Mouse (Mus musculus) gastrocnemius, postnatal 25 days (tissue): ENCODE measurements at regions not wholly inside any gene's neighbourhood (a gene's known extent, or its start where the extent isn't known, plus 50 kb on each side); places are given as distances from the start of the nearest gene placed in this dataset.
"Not testable (repeated sequence)": the region's sequence is repeated elsewhere in the genome, so short reads cannot be mapped to it uniquely, and the experiment has no call there.

Source experiments
- DNase-seq: peaks from one replicate; pipeline ENCODE4 v3.0.0; 2022

DNA sequence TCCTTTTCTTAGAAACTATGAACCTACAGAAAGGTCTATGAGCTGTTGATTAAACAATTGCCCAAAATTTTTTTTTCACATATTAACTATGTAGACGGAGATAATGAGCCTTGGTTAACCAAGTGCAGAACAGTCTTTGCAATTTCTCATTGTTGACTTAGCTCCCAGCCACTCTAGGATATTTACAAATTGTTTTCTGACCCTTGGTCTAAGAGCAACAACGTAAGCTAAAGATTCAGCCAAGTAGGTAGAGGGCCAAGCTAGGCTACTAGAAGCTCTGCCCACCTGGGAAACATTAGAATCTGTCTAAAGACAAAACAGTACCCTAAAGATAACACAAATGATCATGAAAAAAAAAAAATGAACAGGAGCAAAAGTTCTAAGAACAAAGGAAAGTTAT lies 67.5 kb upstream of the Map9 start:
- no peak for DNase-seq

DNA sequence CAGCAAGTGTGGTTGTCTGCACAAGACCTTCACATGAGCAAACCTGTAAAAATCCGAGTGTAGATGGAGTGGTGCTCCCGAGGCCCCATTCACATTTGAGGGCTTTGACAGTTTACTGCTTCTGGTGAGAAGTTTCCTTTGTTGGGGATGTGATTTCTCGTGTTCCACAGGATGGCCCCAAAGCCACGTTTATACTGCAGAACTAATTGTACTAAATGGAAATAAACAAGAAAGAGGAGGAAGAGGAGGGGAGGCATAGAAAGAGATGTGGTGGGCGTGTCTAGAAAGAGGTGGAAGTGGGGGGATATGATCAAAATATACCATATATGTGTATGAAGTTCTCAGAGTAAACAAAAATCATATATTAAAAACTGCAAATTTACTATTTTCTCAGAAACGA lies 68.8 kb upstream of the Map9 start:
- DNase-seq: no peak

DNA sequence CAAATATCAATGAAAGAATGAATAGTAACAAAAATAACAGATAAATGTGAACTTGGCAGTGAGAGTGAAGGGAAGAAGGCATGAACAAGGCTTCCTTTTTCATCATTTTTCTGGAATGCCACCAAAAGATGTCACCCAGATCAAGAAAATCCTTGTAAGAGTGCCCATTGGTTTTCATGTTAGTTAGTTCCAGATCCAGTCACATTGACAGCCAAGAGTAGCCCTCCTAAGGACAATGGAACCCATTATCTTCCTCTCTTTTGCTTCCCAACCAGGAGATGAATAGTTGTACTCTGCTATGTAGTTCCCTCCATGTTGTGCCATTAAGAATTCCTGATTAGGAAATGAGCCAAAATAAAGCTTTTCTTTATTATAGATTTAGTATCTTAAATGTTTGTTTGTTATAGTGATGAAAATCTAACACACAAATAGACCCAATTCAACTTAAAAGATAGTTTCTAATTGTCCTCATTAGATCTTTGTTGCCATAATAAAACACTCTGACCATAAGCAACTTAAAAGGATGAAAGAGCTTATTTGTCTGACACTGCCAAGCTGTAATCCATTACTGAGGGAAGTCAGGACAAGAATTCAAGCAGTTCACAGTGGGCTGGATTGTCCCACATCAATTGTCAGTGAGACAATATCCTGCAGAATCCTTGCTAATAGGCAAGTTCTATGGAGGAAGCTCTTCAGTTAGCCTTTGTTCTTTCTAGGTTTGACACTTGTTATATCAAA lies 80.7 kb upstream of the Map9 start:
- DNase-seq: no peak

DNA sequence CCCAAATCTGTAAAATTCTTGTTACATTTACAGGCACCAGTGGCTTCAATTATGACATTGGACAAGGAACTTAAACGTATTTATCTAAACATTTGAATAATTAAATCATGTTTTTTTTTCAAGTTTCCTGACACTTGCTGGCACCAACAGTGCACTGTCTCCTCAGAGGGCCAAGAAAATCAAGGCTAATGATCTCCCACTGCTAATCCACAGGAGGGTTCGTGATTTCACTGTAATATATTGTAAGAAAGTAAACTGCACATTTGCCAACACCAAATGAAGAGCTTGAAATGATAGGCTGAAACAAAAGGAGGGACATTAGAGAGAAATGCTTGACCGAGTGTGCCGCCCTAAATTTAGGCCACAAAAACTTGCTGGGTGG lies 82.0 kb upstream of the Map9 start:
- no peak for DNase-seq

DNA sequence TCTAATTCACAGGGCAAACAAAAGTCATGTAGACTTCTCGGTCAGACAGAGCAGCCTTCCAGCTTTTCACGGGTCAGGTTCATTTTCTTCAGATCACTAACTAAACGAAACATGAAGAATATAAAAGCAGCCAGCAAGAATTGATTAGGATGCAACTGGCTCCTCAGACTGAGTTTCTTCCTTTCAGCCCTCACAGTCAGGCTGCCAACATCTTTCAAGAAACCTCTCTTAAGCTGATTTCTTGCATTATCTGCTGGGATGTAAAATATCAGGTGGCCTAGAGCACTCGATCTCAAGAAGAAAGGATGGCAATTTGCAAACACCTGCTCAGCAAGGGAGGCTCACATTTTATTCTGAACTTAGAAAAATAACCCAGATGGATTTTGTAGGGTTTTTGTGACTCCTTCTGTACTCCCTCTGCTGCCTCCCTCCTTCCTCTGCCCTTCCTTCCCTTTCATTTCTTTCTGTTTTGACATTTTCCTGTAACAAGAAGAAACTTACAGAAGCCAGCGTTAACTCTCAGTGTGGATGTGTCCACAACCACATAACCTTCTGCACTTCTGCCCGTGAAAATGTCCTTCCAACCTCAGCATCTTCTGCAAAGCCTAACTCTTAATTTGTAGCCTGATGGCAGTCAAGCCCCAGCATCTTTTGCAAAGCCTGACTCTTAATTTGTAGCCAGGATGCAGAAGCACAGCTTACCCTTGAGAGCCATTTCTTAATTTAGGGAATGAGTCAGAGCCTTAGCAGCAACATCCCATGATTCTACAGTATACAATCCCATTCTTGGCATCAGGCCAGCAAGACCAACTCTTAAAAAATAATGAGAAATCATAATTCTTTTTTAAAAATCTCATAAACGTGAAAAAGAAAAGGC lies 82.7 kb upstream of the Map9 start:
- peak; percentile 8 for DNase-seq

DNA sequence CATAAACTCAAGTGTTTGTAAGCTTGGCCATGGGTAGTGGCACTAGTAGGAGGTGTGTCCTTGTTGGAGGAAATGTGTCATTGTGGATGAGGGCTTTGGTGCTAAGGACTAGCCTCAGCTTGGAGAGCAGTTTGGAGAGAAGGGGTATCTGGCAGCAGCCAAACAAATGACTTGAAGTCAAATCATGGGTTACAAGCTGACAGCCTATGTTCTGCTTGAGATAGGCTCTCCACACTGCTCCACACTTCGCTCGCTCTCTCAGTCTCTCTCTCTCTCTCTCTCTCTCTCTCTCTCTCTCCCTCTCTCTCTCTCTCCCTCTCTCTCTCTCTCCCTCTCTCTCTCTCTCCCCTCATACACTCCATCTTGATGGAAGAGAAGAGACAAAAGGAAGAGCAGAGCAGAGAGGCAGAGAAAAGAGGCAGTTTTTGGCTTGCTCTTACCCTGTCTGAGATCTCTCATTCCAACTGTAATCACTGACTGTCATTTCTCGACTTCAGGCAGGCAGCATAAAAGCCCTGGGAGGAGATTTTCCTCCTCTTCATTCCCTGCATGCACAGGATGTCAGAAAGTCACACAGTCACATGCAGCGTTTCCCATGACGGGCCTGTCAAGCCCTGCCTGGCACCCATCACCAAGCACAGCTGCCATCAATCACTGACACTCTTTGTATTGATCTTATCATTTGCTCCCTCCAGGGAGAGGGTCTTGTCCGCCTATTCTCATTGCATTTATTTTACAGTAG lies 83.5 kb upstream of the Map9 start:
- no peak for DNase-seq

DNA sequence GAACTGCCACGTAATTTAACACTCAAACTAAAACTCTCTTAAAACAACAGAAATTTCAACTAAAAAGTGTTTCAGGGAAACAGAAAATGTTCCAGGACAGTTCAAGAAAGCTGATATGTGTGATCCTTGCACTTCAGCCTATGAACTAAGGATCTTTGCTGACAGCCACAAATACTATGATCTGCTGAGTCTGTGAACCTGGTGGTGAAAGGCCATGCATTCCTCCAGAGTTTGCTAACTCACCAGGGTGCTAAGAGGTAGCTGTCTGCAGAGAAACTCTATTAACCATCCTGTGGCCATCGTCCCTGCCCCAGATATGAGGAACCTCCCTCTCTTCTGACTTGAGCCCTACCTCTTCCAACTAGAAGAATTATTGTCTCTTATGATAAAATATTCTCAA lies 84.3 kb upstream of the Map9 start:
- not testable (repeated sequence) for DNase-seq

DNA sequence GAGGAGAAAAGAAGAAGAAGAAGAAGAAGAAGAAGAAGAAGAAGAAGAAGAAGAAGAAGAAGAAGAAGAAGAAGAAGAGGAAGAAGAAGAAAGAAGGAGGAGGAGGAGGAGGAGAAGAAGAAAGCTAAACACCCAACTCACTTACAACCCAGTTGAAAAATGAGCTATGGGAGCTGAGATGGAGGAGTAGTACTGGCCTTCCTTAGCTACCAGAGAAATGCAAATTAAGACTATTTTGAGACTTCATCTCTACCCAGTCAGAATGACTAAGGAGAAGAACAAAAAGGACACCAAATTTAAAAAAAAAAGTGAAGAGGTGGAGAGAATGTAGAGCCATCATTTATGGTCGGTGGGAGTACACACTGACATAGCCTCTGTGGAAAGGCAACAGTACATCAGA lies 85.9 kb upstream of the Map9 start:
- DNase-seq: no peak

DNA sequence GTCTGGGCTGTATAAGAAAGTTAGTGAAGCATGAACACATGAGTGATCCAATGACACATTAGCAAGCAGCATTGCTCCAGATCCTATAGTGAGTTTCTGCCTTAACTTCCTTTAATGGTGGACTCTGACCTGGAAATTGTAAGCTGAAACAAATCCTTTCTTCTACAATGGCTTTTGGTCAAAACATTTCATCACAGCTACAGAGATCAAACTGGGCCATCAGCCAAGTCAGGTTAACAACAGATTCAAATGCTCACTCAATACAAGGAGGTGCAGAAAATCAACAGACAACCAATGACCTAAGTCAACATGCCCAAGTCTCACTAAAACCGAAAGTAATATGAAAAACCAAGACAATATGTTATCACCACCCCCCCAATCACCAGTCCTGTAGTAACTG lies 91.9 kb upstream of the Map9 start:
- no peak for DNase-seq

DNA sequence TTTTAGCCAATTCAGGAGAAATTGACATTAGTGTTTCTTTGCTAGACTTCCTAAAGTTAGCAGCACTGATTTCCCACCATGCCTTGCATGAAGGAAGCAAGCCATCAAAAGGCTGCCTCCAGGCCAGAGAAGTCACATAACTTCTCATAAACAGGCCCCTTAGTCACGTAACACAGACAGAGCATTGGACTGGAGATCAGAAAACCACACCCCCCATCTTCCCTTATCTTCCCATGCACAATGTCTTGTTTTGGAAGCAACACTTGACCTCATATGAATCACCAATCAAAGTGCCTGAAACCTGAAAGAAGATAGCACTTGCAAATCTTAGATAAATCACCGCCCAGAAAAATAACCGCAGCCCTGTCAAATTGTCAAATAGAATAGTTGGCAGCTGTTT lies 95.9 kb upstream of the Map9 start:
- no peak for DNase-seq

DNA sequence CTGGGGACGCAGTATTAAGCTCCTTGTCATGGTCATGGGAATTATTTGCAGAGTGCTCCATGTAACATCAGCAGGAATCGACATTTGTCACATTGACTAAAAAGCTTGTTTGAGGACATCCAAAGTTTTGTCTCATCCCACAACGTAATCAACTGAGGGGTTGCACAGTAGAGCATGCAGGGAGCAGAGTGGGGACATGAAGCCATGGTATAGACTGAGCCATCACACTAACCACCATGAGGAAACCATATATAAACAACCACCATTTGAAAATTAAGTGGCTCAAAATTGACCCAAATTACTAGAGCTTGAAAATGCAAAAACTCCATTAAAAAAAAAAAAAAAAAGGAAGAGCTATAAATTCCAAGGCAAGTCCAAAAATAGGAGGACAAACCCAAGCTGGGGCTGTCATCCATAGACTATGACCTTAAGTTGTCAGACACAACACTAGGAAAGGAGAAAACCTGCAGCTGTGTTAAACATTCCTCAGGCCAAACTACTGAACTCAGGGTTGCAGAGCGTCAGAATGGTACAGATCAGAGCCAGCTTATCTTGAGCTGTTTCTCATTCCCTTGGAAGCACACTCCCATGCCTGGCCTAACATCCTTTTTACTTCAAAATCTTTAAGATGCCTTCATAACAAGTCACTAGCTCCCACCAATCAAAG lies 97.7 kb upstream of the Map9 start:
- DNase-seq: no peak

DNA sequence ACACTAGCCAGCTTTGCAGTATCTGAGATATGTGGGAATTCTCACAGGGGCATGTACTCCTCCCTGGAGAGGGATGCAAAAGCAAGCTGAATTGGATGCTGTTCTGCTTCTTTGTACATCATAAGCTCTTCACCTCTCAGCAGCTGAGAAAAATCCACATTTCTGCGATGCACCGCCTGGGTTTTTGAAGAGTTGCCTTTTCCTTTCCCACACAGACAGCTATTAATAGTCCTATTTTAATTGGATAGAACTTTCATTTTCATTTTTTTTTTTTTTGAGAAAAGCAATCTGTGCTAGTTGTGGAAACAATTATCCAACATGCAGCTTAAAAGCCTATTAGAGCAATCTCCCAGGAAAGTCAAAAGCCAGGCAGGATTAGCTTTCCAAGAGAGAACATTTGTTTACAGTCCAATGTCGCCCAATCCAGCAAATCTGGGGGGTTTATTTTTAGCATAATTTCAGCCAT lies 105.2 kb upstream of the Gucy1a1 start:
- DNase-seq: no peak

DNA sequence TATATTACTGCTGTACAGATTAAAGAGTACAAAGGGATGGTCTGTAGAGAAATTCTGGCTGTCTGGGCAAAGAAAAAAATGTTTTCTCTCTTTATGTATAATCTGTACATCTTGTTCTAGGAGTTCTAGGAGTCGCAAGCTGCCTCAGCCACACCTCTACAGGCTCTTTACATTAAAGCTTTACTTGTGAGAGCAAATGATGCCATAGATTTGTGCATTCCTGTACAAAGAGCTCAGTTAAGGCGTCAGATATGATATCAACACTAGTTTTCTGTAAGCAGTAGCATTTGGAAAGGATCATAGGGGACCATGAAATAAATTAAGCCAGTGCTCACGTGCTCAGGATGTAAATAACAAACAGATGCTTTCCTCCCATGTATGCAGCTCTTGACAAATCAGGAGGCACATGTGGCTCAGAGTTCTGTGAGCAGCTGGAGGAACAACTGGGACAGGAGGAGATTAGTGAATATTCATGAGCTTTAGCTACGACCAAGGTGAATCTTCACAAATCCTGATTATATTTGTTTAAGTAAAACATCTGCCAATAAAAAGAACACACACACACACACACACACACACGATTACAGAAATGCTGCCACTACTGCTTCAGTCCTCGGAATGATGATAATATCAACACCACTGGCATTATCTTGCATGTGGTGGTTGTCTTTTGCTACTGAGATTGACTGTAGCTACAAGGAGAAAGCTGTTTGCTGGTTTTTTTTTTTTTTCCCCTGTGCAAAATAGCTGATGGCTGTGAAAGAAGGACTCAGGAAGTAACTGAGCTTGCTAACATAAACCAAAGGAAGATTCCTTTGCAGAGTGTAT lies 104.6 kb upstream of the Gucy1a1 start:
- no peak for DNase-seq

DNA sequence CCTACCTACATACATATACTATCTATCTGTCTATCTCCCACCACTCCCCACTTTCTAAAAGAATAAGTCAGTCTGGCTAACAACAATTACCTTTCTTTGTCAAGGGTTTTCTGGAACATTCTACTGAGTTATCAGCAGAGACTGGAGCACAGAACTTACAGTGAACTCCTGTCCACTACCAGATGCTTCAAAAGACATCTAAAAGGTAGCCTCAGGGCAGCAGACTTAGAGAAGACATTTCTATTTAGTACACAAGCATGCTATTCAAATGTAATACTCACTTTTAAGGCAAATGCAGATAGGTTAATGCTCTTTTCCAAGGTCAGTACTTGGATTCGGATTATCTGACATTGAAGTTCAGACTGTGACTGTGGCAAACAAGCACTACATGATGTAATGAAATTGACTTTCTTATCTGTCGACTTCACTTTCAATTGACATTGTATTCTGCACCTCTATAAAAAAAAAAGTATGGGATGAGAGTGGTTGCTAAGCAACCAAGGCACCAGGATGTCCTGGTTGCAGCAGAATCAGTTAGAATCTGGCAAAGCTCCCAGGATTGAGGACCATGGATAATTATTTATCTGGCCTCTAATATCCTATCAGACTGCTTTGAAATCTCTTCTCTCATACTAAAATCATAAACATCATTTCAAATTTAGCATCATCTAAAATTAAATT lies 90.9 kb upstream of the Gucy1a1 start:
- no peak for DNase-seq

DNA sequence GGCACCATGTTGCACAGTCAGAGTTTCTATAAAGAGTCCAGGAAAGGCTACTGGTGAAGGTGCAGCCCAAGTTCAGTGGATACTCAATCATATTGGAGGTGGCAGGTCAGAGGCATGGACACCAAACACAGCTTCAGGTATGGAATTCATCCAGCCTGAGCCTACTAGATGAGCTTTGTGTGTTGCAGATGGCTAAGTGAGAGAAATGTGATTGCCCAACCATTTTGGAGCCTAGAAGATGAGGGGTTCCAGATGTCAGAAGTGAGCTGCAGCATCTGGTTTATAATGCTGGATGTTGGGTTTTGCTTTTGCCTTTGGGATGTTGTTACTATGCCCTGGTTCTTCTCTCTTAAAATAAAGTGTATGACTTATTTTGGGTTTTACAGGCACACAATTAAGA lies 88.7 kb upstream of the Gucy1a1 start:
- DNase-seq: no peak

DNA sequence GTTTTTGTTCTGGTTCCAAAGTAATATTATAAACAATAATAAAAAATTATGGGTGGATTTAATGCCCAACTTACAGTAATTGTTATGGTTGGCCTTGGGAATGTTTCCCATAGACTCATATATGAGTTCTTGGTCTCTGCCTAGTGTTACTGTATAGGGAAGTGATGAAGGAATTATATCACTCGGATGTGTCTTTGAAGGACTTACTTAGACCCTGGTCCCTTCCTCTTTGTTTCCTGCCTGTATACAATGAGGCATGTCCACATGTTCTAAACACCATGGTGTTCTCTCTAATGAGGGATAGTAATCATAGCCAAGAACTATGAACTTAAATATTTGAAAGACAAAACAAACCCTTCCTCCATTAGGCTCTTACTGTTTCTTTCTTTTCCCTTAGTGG lies 77.8 kb upstream of the Gucy1a1 start:
- no peak for DNase-seq

DNA sequence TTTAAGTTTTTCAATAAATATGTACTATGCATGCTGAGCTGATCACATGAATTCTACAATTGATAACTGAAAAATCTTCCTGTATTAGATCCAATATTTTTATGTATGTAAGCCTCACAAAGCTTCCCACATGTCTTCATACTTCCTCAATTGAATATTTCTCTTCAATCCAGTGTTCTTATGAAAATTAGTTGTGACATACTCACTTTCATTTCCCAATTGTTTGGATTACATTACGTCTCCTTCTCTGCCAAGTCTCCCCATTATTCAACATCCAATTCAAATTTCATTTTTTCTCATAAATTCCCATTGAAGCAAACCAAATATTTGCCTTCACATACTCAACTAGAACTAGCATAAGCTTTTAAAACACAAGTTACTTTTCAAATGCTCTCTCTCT lies 76.3 kb upstream of the Gucy1a1 start:
- DNase-seq: no peak

DNA sequence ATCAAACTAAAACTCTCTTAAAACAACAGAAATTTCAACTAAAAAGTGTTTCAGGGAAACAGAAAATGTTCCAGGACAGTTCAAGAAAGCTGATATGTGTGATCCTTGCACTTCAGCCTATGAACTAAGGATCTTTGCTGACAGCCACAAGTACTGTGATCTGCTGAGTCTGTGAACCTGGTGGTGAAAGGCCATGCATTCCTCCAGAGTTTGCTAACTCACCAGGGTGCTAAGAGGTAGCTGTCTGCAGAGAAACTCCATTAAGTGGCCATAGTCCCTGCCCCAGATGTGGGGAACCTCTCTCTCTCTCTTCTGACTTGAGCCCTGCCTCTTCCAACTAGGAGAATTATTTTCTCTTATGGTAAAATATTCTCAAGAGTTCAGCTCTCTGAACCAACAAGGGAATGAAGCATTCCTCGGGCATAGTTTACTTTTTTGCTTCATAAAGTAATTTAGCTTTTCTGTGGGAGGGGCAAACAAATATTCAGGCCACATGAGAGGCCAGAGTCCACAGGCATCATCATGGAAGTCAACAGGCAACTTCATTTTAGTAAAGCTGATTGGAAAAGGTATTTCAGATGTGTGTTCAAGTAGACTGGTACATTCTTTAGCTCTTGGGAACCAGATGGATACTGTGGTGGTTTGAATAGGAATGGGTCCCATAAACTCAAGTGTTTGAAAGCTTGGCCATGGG lies 73.8 kb upstream of the Gucy1a1 start:
- DNase-seq: not testable (repeated sequence)

DNA sequence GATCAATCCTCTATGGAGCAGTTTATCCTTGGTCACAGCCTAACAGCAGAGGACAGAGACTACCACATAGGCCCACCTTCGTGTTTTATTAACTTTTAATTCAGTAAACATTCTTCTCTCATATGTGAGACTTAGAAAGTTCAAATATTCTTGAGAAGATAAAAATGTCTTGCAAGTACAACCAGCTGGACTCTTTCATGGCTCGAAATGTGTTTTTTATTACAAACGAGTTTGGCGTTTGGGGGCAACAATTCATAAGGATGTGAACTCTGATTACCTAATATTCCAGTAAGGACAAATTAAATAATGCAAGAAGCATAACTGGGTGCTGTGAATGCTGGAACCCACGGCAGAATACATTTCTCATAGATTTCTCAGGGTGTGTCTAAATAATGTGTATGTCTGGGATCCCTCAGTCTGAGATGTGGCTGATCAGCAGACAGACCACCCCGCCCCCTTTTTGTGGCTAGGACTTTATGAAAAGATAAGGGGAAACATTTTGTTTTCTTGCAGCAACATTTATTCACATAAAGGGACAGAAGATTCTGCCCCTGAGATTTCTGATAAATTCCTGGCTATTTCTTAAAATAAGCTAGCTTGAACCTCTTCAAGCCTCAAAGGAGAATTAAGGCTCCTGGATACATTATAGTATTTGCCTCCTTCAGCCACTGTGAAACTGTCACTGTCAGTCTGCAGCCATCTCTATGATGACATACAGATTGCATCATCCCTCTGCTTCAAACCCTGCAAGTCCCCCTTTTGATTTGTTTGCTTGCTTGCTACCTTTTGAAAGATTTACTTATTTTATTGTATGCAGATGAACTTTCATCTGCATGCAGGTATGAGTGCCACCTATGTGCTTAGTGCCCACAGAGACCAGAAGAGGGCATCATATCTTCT lies 69.2 kb upstream of the Gucy1a1 start:
- no peak for DNase-seq
